Mouse (Mus musculus): Measurements from ENCODE around the gene Atxn1.

DNA sequence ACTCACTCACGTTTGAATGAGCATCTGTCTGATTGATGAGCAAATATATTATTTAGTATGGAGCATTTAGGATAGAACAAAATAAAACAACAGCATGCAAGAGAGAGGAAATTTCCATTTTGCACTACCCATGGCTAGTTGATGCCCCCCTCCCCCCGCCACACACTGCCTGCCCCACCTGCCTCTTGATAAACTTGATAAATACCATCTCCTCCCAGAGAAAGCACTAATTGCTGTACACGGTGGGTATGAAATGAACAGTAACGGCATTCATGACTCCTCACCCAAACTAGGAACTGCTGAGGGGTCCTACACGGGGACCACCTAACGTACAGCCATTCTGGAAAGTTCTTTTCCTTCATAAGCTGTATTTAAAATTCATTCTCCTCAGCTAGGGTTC is 111.1 kb downstream of the Atxn1 start:
- TF ChIP-seq CTCF (IDR thresholded peaks at IDR 0.05) (no peak), POLR2A (IDR thresholded peaks at IDR 0.05; ENCODE audit: insufficient read depth, low read depth, low read length) (no peak), EP300 (IDR thresholded peaks at IDR 0.05; ENCODE audit: insufficient read depth, low read depth, low read length) (no peak)

Measured in heart, adult 2 months (tissue).